In the genomic region with DNA sequence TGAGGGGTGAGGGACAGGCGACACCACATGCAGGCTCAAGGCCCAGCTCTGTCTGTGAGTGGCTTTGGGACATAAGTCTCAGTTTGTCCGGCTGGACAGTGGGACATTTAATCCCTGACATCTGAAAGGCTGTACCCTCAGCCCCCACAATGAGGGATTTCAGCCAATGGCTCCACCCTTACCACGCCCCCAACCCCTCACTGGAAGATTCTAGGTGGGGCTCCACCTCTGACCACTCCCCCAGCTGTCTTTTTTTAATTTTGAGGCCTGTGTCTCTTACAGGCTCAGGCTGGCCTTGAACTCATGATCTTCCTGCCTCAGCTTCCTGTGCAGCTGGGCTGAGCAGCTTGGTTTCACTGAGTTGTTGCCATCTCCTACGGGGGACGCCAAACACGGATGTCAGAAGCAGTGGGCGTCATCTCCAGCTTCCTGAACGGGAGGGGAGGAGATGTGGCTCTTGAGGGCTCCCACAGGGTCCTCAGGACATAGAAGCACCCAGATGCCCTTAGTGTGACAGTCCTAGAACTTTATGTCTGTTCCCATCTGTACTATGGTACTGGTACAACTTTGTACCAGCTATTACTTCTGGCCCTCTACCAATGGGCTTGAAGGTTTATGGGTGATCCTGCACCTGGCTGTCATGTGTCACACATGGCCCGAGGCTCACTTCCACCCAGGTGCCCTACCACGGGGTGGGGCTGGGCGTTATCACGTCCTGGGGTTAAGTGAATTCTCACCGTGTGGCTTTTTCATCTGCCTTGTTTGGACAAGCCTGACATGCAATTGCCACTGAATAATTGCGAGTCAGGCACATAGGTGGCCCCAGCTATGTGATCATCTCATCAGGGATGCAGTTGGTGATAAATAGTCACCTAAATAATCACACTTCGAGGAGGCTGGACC, we compare ENCODE assay signal across 1 mouse cellular context.
TF ChIP-seq lines count a peak whose summit lies in the region.

No protein-coding gene starts in this region.

TF ChIP-seq in MEL, 35 proteins besides CTCF, POLR2A, EP300 and RAD21:
- no peak for TF ChIP-seq USF1 (IDR thresholded peaks at IDR 0.05; ENCODE audit: low read depth, low read length)
- TF ChIP-seq ZNF384 (IDR thresholded peaks at IDR 0.05; ENCODE audit: low read depth, low read length) = peak; percentile 81
- TF ChIP-seq SIN3A (IDR thresholded peaks at IDR 0.05; ENCODE audit: low read length) = 0 out of 2 replicates have a peak, but pooled peaks have one; percentile 17
